Mouse (Mus musculus): ENCODE data around the gene Rundc1.
A peak's percentile ranks its signal among the peaks of the same experiment; 100 is the strongest.
"Not testable (repeated sequence)": the region's sequence is repeated elsewhere in the genome, so short reads cannot be mapped to it uniquely, and the experiment has no call there.

Gene Rundc1

GRCm38 (mm10) chr11:101424925-101425813 lies at the start of gene Rundc1, which contains the start of gene Ptges3l:
Gene Rundc1 (plus strand): TSS chr11:101425085.
Gene Ptges3l (minus strand): TSS chr11:101425333.
- DNase-seq (ENCODE audit: low spot score) = peak; percentile 95

GRCm38 (mm10) chr11:101378196-101378595 lies 46.7 kb upstream of the Rundc1 start:
- not testable (repeated sequence) for DNase-seq (ENCODE audit: low spot score)

DNA sequence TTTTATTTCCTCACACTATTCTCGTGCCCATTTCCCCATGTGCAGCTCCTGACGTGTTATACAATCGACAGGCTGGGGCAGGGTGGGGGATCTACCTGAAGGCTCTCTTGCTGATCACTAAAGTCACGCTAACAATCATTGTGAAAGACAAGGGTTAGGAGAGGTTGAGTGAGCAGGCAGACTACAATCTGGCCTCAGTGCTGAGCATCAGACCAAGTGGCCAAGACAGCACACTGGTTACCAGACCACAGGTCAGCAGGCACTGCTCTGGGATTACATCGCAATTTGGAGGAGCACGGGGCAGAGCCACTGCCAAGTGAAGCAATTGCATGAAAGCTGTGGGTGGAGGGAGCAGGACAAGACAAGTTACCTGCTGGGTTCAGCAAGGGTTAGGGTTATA lies 46.0 kb upstream of the Rundc1 start:
- DNase-seq (ENCODE audit: low spot score) = no peak

GRCm38 (mm10) chr11:101381817-101382216 lies 43.1 kb upstream of the Rundc1 start:
- no peak for DNase-seq (ENCODE audit: low spot score)

- DNase-seq (ENCODE audit: low spot score) = peak; percentile 55
Measured at GRCm38 (mm10) chr11:101395110-101395509, 29.8 kb upstream of the Rundc1 start.

GRCm38 (mm10) chr11:101415306-101415705 lies 9.6 kb upstream of the Rundc1 start:
- DNase-seq (ENCODE audit: low spot score) = no peak

GRCm38 (mm10) chr11:101416433-101417100 lies 8.3 kb upstream of the Rundc1 start:
- no peak for DNase-seq (ENCODE audit: low spot score)

DNA sequence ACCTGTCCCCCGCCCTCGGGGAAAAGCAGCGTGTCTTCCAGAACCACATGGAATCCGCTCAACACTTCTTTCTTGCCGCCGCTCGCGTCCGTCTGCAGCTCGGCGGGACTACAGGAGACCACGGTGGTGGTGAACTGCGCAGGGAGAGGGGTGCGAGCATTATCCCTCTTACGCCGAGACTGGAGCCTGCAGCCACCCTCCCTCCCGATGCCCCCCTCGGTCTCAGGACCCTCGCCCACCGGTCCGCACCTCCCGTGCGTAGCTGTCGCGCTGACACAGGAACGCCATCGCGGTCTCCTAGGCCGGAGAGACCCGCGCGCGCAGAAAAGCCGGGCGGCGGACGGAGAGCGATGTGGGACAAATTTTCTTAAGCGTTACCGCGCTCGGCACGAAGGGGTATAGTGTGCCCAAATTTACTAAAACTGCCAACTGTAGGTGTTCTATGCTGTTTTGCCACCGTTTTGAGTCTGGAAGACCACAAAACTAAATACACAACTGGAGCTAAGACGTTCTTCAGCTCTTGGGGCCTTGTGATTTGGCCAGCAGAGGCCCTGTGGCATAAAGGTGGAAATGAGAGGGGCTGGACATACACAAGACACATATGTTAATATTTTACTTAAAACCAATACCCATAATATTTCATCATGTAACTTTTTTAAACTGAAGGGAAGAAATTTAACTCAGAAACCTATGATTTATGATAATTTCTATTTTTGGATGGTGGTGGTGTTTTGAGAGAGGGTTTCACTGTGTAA lies 7.6 kb upstream of the Rundc1 start, which contains the start of gene Aarsd1:
Gene Aarsd1 (minus strand): TSS at position 515 of the 755 bp plus-strand sequence.
- peak; percentile 72 for DNase-seq (ENCODE audit: low spot score)

GRCm38 (mm10) chr11:101418991-101419390 lies 5.9 kb upstream of the Rundc1 start:
- no peak for DNase-seq (ENCODE audit: low spot score)

DNA sequence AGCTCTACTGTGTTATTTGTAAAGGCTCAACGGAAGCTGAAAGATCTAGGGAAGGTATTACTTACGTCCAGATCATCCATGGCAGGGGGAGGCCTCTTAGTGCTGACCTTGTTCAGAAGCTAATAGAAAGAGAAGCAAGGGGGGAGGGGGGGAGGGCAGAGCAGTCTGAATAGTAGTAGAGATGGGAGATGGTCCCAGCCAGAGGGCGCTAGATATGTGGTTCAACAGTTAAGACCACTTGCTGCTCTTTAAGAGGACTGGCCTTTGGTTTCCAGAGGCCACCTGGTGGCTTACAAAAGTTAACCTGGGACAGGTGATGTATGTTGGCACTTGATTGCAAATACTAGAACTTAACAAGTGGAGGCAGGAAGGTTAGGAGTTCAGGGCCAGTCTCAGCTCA lies 5.3 kb upstream of the Rundc1 start:
- DNase-seq (ENCODE audit: low spot score) = no peak

DNA sequence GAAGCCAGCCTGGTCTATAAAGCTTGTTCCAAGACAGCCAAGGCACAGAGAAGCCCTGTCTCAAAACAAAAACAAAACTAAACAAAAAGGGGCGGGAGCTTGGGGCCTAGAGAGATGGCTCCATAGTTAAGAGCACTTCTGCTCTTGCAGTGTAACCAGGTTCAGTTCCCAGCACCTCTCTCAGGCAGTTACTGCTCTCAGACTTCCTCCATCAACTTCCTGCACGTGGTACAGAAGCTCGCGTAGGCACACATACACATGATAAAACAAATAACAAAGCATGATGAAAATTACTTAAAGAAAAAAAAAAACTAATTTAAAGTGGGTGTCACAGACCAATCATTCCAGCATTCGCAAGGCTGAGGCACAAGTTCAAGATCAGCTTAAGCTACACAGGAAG lies 4.7 kb upstream of the Rundc1 start:
- DNase-seq (ENCODE audit: low spot score) = no peak

DNA sequence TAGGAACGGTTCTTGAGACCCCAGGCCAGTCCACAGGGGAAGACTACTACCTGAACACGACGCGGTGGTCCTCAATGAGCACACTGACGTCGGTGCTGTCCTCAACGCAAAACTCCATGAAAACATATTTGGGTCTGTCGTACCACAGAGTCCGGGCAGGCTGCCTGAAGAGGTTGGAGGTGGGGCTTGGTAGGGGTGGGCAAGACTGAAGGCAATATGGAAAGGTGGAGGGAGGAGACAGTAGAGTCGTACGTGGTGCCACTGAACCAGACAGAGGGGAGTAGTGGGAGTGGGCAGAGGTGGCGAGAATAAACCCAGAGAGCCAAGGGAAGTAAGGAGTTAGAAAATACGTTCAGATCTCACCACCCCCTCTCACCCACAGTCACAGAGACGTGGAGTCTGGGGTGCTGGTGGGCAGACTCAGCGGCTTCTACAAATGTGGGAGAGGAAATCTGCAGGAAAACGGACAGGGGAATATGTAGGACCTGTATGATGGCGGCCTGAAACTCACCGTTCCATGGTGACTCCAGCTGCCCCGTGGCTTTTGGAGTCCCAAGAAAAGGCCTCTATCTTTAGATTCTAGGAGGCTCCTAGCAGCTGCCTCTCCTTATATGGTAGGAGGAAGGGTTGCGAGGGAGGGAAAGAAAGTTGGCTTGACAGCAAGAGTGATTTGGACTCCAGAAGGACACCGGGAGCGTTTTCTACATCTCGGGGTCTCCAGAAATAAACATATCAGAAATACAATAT lies 607 bp upstream of the Rundc1 start, which contains the start of gene Gm27029:
Gene Gm27029 (minus strand): TSS at position 692 of the 747 bp plus-strand sequence.
- DNase-seq (ENCODE audit: low spot score) = no peak

DNA sequence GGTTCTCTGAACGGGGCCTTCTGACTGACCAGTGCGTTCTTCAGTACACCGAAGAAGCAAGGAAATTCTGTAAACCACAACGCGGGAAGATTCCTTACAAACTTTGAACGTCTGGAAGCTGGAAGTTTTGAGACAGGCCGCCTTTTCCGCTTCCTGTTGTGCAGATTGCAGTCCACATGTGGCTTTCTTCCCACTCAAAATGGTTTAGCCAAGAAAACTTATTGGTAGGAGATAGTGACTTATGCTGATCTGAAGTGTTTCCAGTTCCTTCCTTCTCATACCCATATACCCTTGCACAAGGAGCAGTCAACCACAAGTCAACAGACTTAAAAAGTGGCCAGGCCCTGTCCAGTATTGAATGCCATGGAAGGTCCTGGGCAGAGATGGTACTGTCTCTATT lies 1.3 kb downstream of the Rundc1 start:
- no peak for DNase-seq (ENCODE audit: low spot score)

- peak; percentile 56 for DNase-seq (ENCODE audit: low spot score)
Measured at GRCm38 (mm10) chr11:101431327-101431726, 6.4 kb downstream of the Rundc1 start.

DNA sequence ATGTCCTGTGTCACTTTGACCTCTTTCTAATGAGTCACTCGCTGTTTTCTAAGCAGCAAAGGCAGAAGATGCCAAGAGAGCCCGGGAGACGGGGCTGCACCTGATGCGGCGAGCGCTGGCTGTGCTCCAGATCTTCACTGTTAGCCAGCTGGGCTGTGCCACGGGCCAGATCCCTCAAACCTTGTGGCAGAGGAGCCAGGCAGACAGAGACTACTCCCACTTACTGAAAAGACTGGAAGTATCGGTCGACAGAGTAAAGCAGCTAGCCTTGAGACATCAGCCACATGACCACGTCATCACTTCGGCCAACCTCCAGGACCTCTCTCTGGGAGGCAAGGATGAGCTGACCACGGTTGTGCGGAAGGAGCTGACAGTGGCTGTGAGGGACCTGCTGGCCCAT lies 8.5 kb downstream of the Rundc1 start:
- DNase-seq (ENCODE audit: low spot score) = peak; percentile 52

DNA sequence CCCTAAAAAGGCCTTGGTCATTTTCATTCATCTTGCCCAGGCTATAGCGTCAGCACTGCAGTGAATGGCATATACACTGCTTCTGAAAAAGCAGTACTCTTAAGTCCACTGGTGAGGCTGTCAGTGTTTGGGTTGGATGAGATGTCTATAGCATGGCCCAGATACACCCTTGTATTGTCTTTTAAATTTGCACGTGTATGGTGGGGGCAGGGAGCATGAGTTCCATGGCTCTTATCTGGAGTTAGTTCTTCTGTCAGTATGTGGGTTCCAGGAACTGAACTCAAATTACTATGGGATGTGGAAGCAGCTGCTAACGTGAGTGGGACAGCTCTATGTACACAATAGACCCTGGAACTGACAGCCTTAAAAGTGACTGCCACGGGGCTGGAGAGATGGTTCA lies 10.9 kb downstream of the Rundc1 start:
- no peak for DNase-seq (ENCODE audit: low spot score)

DNA sequence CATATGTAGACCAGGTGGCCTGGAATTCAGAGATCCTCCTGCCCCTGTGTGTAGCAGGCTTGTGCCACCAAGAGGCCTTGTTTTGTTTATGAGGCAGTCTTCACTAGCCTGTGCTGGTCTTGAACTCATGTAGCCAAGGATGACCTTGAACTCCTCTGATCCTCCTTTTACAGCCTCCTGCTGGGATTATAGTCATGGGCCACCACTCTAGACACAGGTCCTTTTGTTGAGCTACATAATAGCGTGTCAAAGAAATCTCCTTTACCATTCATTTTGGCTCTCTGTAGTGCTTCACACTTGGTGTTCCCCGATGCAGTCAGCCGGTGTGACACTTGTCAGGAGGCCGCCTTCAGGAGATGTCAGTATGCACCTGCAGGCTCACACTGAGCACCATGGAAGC lies 12.0 kb downstream of the Rundc1 start:
- no peak for DNase-seq (ENCODE audit: low spot score)

DNA sequence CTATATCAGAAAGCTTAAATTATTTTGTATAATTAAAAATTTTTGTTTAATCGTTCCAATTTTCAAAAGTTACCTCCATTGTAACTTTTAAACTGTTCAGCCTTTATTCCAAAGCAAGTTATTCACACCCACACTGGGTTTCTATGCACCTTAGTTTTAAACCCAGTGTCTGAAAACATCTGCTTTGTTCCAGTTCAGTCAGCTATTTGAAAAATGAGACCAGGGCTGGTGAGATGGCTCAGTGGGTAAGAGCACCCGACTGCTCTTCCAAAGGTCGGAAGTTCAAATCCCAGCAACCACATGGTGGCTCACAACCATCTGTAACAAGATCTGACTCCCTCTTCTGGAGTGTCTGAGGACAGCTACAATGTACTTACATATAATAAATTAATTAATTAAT lies 13.1 kb downstream of the Rundc1 start:
- not testable (repeated sequence) for DNase-seq (ENCODE audit: low spot score)

- not testable (repeated sequence) for DNase-seq (ENCODE audit: low spot score)
Measured at GRCm38 (mm10) chr11:101441450-101442126, 16.7 kb downstream of the Rundc1 start.

DNA sequence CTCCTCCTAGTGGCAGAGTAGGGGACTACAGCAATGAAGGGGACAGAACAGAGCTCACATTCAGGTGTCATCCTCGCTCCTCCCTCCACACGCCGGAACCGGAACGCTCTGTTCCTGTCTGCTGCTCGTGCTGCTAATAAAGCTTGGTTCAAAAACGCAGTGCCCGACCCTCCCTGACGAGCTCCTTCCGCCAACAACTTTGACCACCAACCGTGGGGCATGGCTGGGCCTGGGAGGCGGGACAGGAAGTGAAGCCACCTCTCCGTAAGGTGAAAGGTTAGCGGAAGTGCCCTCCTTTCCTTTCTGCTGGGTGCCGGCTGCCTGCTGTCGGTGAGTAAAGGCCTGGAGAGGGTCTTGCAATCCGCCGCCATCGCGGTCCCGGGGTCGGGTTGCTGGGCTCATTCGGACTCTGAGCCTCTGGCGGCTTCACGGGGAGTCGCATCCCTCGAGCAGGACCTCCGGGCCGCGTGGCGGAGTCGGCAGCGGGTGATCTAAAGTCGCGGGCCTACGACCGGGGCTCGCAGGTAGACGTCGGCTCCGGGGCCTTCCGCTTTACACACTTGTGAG lies 17.3 kb downstream of the Rundc1 start, which contains the start of gene Rpl27:
Gene Rpl27 (plus strand): TSS at position 172 of the 567 bp plus-strand sequence.
- peak; percentile 99 for DNase-seq (ENCODE audit: low spot score)

All from ovary, adult 18-20 months (tissue).